Mouse (Mus musculus) embryonic facial prominence, embryonic 14.5 days (tissue): ENCODE results near the gene Cd320. TPM values are rescaled to one million over a fixed set of nuclear protein-coding genes. Genes with fewer than 3 reads are reported as not detected.
"Not testable (repeated sequence)": the region's sequence is repeated elsewhere in the genome, so short reads cannot be mapped to it uniquely, and the experiment has no call there.

Experiments
- ATAC-seq: fragments of 200-750 bp; cut with Nextera tagmentation; 2 replicates; pipeline ENCODE4 v1.8.0; 2017; ENCODE audit warnings: low read depth, moderate number of reproducible peaks, moderate TSS enrichment
- DNase-seq: peaks from one replicate; pipeline ENCODE4 v3.0.0-alpha.2; 2015; ENCODE audit warnings: low spot score
- H3K27ac ChIP-seq: fragments of 300-500 bp; sonication (generic); replicated peaks from 2 replicates; pipeline ENCODE4 v1.5.1; 2014; ENCODE audit warnings: low read depth, mild to moderate bottlenecking, low read length, moderate library complexity
- H3K27me3 ChIP-seq: fragments of 300-500 bp; sonication (generic); replicated peaks from 2 replicates; pipeline ENCODE4 v1.6.1; 2014; ENCODE audit warnings: low read length; ENCODE audit not compliant: control insufficient read depth, insufficient read depth
- H3K36me3 ChIP-seq: fragments of 300-500 bp; sonication (generic); 2 replicates; pipeline ENCODE4 v1.6.1; 2014; ENCODE audit warnings: low read length, mixed read lengths; ENCODE audit not compliant: control insufficient read depth, insufficient read depth
- H3K4me1 ChIP-seq: fragments of 300-500 bp; sonication (generic); 2 replicates; pipeline ENCODE4 v1.6.1; 2014; ENCODE audit warnings: antibody characterized with exemption, low read length; ENCODE audit not compliant: control insufficient read depth, insufficient read depth
- H3K4me2 ChIP-seq: fragments of 300-500 bp; sonication (generic); 2 replicates; pipeline ENCODE4 v1.6.1; 2014; ENCODE audit warnings: low read depth, mild to moderate bottlenecking, low read length, moderate library complexity, mixed read lengths
- H3K4me3 ChIP-seq: fragments of 300-500 bp; sonication (generic); 2 replicates; pipeline ENCODE4 v1.5.1; 2014; ENCODE audit warnings: low read depth, mild to moderate bottlenecking, low read length
- H3K9ac ChIP-seq: fragments of 300-500 bp; sonication (generic); 2 replicates; pipeline ENCODE4 v1.6.1; 2014; ENCODE audit warnings: low read depth, mild to moderate bottlenecking, low read length, moderate library complexity, mixed read lengths
- H3K9me3 ChIP-seq: fragments of 300-500 bp; sonication (generic); 2 replicates; pipeline ENCODE4 v1.6.1; 2016; ENCODE audit warnings: low read length; ENCODE audit not compliant: control insufficient read depth
- WGBS: fragments of 180-500 bp; shearing (Covaris S2); extraction: QIAGEN DNeasy Blood & Tissue Kit; methylation state at CpG from one replicate; pipeline ENCODE4 v1.1.7; 2014; 5-methylcytosine and 5-hydroxymethylcytosine counted together
- polyA plus RNA-seq: library from polyadenylated mRNA; unstranded; fragments of >200 nt; fragmentation: Nextera tagmentation; extraction: Ambion mirVana; gene quantifications from 2 replicates; pipeline ENCODE4 v1.2.1, GENCODE M21; 2014

Cd320 gene
- polyA plus RNA-seq, 1 experiment from 2014 or later: 60.5 TPM

DNA sequence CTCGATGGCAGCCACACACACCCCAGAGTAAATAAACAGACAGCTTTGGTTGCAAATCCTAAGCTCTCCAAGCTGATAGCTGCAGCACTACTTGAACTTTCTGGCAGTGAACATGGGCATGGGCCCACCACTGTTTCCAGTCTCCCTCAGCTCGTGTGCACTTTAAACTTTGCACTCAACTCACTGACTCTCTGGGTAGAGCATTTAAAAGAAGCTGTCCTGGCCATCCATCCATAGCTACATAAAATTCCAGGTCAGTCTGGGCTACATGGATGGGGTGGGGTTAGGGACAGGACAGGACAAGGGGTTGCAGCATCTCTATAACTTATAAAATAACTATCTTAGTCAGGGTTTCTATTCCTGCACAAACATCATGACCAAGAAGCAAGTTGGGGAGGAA, 44.9 kb downstream of the Cd320 start:
- WGBS: 73% methylated on average over 2 of the region's 2 CpGs
- DNase-seq, H3K4me3 ChIP-seq, H3K9me3 ChIP-seq, ATAC-seq, H3K4me1 ChIP-seq, H3K9ac ChIP-seq, H3K27ac ChIP-seq, H3K4me2 ChIP-seq, H3K27me3 ChIP-seq, H3K36me3 ChIP-seq: not testable (repeated sequence)

DNA sequence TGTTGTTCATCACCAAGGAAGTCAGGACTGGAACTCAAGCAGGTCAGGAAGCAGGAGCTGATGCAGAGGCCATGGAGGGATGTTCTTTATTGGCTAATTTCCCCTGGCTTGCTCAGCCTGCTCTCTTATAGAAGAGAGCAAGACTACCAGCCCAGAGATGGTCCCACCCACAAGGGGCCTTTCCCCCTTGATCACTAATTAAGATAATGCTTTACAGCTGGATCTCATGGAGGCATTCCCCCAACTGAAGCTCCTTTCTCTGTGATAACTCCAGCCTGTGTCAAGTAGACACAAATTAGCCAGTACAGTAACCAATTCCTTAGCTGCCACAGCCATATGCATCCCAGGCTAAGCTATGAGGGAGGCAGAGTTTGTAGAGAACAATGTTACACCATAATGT, 45.3 kb downstream of the Cd320 start:
- H3K27ac ChIP-seq, H3K4me3 ChIP-seq, H3K9me3 ChIP-seq, H3K27me3 ChIP-seq, DNase-seq, ATAC-seq, H3K4me1 ChIP-seq, H3K36me3 ChIP-seq, H3K9ac ChIP-seq: not testable (repeated sequence)
- H3K4me2 ChIP-seq: peak overlapping the region; percentile 63

- ATAC-seq: not testable (repeated sequence)
Measured at GRCm38 (mm10) chr17:33889941-33890532, 47.1 kb downstream of the Cd320 start.

DNA sequence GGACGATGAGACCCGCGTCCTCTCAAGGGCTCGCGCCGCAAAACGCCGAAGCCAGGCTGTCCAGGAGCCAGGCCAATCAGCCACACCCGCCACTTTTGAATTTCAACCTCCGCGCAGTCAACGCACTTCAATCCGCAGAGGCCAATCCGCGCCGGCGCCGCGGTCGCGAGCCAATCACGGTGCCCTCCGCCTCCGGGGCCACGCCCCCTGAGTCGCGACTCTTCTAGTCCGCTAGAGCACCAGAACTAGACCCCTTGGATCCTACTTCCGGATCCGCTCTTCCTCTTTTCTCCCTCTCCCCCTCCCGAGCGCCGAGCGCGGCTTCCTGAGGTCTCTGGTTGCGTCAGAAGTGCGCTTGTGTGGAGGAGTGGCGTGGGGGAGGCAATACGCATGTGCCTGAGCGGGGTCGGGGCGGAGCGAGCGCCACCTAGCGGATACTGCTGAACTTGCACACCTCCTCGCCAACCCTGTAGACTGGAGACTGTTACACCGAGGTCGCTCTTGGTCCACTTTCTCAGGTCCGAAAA, 47.7 kb downstream of the Cd320 start, which contains the start of gene Kifc1:
Gene Kifc1, minus strand, starts transcription at position 129 of the 527 bp plus-strand sequence.
- Histone ChIP-seq H3K4me2 (peak within 1 kb of the TSS; percentile 63), H3K9me3 (no peaks in the 10 kb centered on the region), H3K27ac (no peak within 1 kb of the TSS), H3K9ac (peak within 1 kb of the TSS; percentile 70), H3K36me3 (0 out of 2 replicates have a peak, but pooled peaks cover 8% of the 10 kb centered on the region), H3K27me3 (no peaks in the 10 kb centered on the region), H3K4me1 (peaks cover 9% of the 10 kb centered on the region; the same call in 1 of the 2 replicates), H3K4me3 (peak within 1 kb of the TSS; percentile 61)
- DNase-seq (peak; percentile 100), ATAC-seq (peak; percentile 99)
- WGBS: 1% methylated on average over 30 of the region's 49 CpGs

More at GRCm38 (mm10) chr17:33889941-33890532, 47.1 kb downstream of the Cd320 start:
- not testable (repeated sequence) for H3K36me3 ChIP-seq, H3K27ac ChIP-seq, H3K27me3 ChIP-seq, H3K9me3 ChIP-seq, DNase-seq, H3K4me1 ChIP-seq
- Histone ChIP-seq H3K4me3 (peak overlapping the region; percentile 61), H3K4me2 (peak overlapping the region; percentile 63), H3K9ac (peak overlapping the region; percentile 70)
- WGBS: 1% methylated on average over 17 of the region's 44 CpGs

- no peak overlapping the region for H3K9ac ChIP-seq
- no peak overlapping the region for H3K4me2 ChIP-seq
- no peaks in the 10 kb centered on the region for H3K27me3 ChIP-seq
- ATAC-seq (no peak), DNase-seq (no peak)
- 66% methylated on average over 2 of the region's 2 CpGs for WGBS
- H3K27ac ChIP-seq: no peak overlapping the region
- no peak overlapping the region for H3K4me3 ChIP-seq
- no peaks in the 10 kb centered on the region for H3K9me3 ChIP-seq
- 0 out of 2 replicates have a peak, but pooled peaks cover under 1% of the 10 kb centered on the region for H3K36me3 ChIP-seq
- H3K4me1 ChIP-seq: peaks cover 9% of the 10 kb centered on the region; the same call in 1 of the 2 replicates
Measured at GRCm38 (mm10) chr17:33891357-33891756, 48.5 kb downstream of the Cd320 start.

DNA sequence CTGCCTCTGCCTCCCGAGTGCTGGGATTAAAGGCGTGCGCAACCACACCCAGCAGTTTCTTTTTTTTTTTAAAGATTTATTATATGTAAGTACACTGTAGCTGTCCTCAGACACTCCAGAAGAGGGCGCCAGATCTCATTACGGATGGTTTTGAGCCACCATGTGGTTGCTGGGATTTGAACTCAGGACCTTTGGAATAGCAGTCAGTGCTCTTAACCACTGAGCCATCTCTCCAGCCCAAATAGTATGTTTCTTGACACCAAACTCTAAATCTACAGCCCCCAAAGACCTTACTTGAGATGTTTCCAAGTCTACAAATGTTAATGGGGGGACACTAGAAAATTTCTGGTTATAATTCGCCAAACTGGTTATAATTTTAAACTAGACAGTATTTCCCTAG, 49.0 kb downstream of the Cd320 start:
- not testable (repeated sequence) for H3K4me2 ChIP-seq, H3K27ac ChIP-seq, DNase-seq, H3K27me3 ChIP-seq, H3K9me3 ChIP-seq, H3K9ac ChIP-seq, H3K36me3 ChIP-seq, ATAC-seq, H3K4me3 ChIP-seq, H3K4me1 ChIP-seq
- 70% methylated on average over 6 of the region's 6 CpGs for WGBS

- Histone ChIP-seq H3K4me3 (no peak overlapping the region), H3K27ac (no peak overlapping the region), H3K36me3 (no peaks in the 10 kb centered on the region), H3K9me3 (no peaks in the 10 kb centered on the region), H3K4me1 (peaks cover 9% of the 10 kb centered on the region; the same call in 1 of the 2 replicates), H3K27me3 (no peaks in the 10 kb centered on the region), H3K9ac (no peak overlapping the region), H3K4me2 (no peak overlapping the region)
- DNase-seq: no peak
- no peak for ATAC-seq
- WGBS: 14% methylated on average over 7 of the region's 7 CpGs
Measured at GRCm38 (mm10) chr17:33892429-33892828, 49.5 kb downstream of the Cd320 start.

DNA sequence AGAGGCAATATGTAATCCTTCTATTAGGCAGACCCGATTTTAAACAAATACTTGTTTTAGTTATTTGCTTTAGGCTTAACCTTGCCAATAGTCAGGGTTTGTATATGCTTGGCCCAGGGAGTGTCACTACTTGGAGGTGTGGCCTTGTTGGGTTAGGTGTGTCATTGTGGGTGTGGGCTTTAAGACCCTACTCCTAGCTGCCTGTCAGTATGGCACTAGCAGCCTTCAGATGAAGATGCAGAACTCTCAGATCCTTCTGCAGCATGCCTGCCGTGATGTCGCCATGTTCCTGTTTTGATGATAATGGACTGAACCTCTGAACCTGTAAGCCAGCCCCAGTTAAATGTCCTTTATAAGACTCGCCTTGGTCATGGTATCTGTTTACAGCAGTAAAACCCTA, 50.1 kb downstream of the Cd320 start:
- not testable (repeated sequence) for H3K27ac ChIP-seq, H3K36me3 ChIP-seq, H3K4me3 ChIP-seq, DNase-seq, H3K4me2 ChIP-seq, H3K9ac ChIP-seq, H3K27me3 ChIP-seq, H3K4me1 ChIP-seq, ATAC-seq, H3K9me3 ChIP-seq
- 74% methylated on average over 4 of the region's 4 CpGs for WGBS
